Mouse (Mus musculus) embryonic fibroblast, embryonic 13.5 days (primary cell): Measurements from ENCODE around the gene Sptbn1. TPM values are rescaled to one million over a fixed set of nuclear protein-coding genes. Genes with fewer than 3 reads are reported as not detected.

ENCODE experiments used
- H3K27ac ChIP-seq: 2 replicates; pipeline ENCODE4 v1.5.1; 2012; ENCODE audit warnings: low read length, control low read depth, inconsistent platforms; ENCODE audit not compliant: insufficient read depth
- H3K4me1 ChIP-seq: 2 replicates; pipeline ENCODE4 v1.6.1; 2011; ENCODE audit warnings: low read length; ENCODE audit not compliant: control insufficient read depth, insufficient read depth
- H3K4me3 ChIP-seq: 2 replicates; pipeline ENCODE4 v1.5.1; 2011; ENCODE audit warnings: mild to moderate bottlenecking, control low read depth, low read length; ENCODE audit not compliant: insufficient read depth
- CTCF ChIP-seq: IDR thresholded peaks from 2 replicates; pipeline ENCODE4 v1.5.1; 2011; ENCODE audit warnings: mild to moderate bottlenecking, control low read depth, low read length, moderate library complexity, borderline replicate concordance; ENCODE audit not compliant: insufficient read depth
- POLR2A ChIP-seq: IDR thresholded peaks from 2 replicates; pipeline ENCODE4 v1.6.1; 2011; ENCODE audit warnings: low read depth, mild to moderate bottlenecking, control low read depth, low read length, moderate library complexity
- polyA plus RNA-seq: library from polyadenylated mRNA; stranded (reverse); fragments of >200 nt; gene quantifications from 2 replicates; pipeline ENCODE4 v1.2.4, GENCODE M21; 2011; ENCODE audit warnings: low read depth; ENCODE audit not compliant: missing spikeins, insufficient read length

The Sptbn1 gene
- polyA plus RNA-seq, 1 experiment, result 268 TPM

DNA sequence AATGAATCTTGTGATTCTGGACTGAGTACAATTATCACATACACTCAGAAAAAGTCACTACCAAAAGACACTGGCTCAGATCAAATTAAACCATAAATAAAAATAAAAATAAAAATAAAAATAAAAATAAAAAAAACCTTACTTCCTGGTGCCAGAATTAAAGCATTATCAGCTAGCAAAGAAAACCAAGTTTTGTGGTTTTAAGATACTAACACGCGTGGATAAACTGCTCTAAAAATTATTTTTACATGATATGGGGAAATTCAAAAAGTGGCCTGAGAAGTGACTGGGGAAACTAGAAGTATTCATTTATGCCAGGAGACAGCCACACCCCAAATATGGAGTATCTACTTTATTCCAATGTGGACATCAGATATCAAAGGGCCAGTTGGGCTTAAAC, 89.8 kb downstream of the Sptbn1 start:
- H3K4me3 ChIP-seq, result no peak overlapping the region
- no peak for TF ChIP-seq CTCF
- TF ChIP-seq POLR2A, result no peak
- no peaks in the 10 kb centered on the region for H3K4me1 ChIP-seq
- H3K27ac ChIP-seq, result no peak overlapping the region

- Histone ChIP-seq H3K27ac (no peak overlapping the region), H3K4me1 (no peaks in the 10 kb centered on the region), H3K4me3 (no peak overlapping the region)
- TF ChIP-seq CTCF (no peak), POLR2A (no peak)
Measured at GRCm38 (mm10) chr11:30177145-30177840, 90.7 kb downstream of the Sptbn1 start.

- Histone ChIP-seq H3K4me3 (no peak overlapping the region), H3K27ac (no peak overlapping the region), H3K4me1 (no peaks in the 10 kb centered on the region)
- TF ChIP-seq CTCF (no peak), POLR2A (no peak)
Measured at GRCm38 (mm10) chr11:30176111-30176510, 91.9 kb downstream of the Sptbn1 start.

DNA sequence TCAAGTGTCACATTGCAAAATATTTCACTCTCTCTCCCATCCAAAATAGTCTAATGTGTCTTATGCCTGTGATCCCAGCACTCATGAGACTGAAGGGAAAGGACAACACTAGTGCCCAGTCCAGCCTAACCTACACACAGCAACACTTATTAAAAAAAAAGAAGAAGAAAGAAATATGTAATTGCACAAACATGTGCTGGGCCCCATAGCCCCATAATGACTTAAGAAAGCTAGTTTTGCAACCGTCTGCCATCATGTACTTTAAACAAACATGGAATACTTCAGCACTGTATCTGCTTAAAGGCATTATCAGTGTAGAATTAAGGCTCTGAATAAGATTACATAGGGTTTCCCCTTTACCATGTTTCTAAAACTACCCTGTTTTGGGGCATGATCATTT, 92.4 kb downstream of the Sptbn1 start:
- Histone ChIP-seq H3K4me3 (no peak overlapping the region), H3K27ac (no peak overlapping the region), H3K4me1 (no peaks in the 10 kb centered on the region)
- no peak for TF ChIP-seq CTCF
- no peak for TF ChIP-seq POLR2A

- no peak overlapping the region for H3K4me3 ChIP-seq
- H3K27ac ChIP-seq, result no peak overlapping the region
- TF ChIP-seq POLR2A, result no peak
- H3K4me1 ChIP-seq, result no peaks in the 10 kb centered on the region
Measured at GRCm38 (mm10) chr11:30171586-30172178, 96.3 kb downstream of the Sptbn1 start.

- peaks cover under 1% of the 10 kb centered on the region; the same call in 1 of the 2 replicates for H3K4me1 ChIP-seq
- TF ChIP-seq CTCF (no peak), POLR2A (no peak)
- no peak overlapping the region for H3K27ac ChIP-seq
- H3K4me3 ChIP-seq, result no peak overlapping the region
Measured at GRCm38 (mm10) chr11:30171184-30171583, 96.8 kb downstream of the Sptbn1 start.

DNA sequence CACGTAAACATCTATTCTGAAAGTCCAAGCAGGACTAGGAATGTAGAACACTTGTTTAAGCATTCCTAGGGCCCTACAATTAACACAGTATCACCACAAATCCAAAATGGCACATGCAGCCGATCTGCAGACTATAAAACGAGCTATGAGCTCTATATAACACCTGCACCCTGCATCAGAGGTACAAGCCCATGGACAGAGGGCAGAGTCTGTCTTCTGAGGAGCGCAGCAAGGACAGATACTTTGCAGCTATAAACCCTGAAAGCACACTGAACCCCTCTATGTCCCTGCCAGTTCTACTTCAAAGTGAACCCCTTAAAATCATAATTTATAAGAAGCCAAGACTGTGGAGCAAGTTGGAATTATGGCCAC, 101.4 kb downstream of the Sptbn1 start:
- TF ChIP-seq CTCF, result no peak
- TF ChIP-seq POLR2A, result no peak
- H3K27ac ChIP-seq, result no peak overlapping the region
- peaks cover 8% of the 10 kb centered on the region for H3K4me1 ChIP-seq
- no peak overlapping the region for H3K4me3 ChIP-seq

GRCm38 (mm10) chr11:30165861-30166550, 102.0 kb downstream of the Sptbn1 start:
- Histone ChIP-seq H3K4me1 (peaks cover 13% of the 10 kb centered on the region), H3K27ac (no peak overlapping the region), H3K4me3 (no peak overlapping the region)
- TF ChIP-seq POLR2A, result no peak
- TF ChIP-seq CTCF, result no peak

- Histone ChIP-seq H3K4me1 (peaks cover 15% of the 10 kb centered on the region), H3K27ac (no peak overlapping the region)
- no peak for TF ChIP-seq POLR2A
- TF ChIP-seq CTCF, result no peak
Measured at GRCm38 (mm10) chr11:30164515-30165214, 103.3 kb downstream of the Sptbn1 start.

DNA sequence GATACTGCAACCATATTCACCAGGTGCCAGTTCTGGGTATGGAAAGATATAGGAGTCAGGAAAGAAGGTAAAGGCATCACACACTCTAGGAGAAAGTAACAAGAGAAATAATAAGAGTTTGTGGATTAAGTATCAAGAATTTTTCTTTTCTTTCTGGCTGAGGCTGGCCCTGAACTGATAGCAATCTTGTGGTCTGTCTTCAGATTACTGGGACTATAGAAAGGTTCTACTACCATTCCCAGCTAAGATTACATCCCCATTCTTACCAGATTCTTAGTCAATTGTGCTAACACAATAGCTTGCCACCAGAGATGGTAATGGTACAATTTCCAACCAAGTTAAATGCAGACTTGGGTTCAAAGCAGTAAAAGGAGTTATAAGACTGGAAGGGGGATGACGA, 104.1 kb downstream of the Sptbn1 start:
- Histone ChIP-seq H3K27ac (no peak overlapping the region), H3K4me1 (peaks cover 15% of the 10 kb centered on the region), H3K4me3 (no peak overlapping the region)
- TF ChIP-seq CTCF (no peak), POLR2A (no peak)

More at GRCm38 (mm10) chr11:30164515-30165214, 103.3 kb downstream of the Sptbn1 start:
- H3K4me3 ChIP-seq, result no peak overlapping the region
